Mouse (Mus musculus) kidney, embryonic 16.5 days (tissue): Measurements from ENCODE around the gene Dnm3. TPM values are rescaled to one million over a fixed set of nuclear protein-coding genes. Genes with fewer than 3 reads are reported as not detected.
A peak's percentile ranks its signal among the peaks of the same experiment; 100 is the strongest.

Experiments
- ATAC-seq: fragments of 200-750 bp; cut with Nextera tagmentation; 2 replicates; pipeline ENCODE4 v1.8.0; 2017; ENCODE audit warnings: moderate TSS enrichment; ENCODE audit not compliant: low FRiP score, low TSS enrichment
- H3K27ac ChIP-seq: fragments of 300-500 bp; sonication (generic); 2 replicates; pipeline ENCODE4 v1.5.1; 2014; ENCODE audit warnings: low read length
- H3K27me3 ChIP-seq: fragments of 300-500 bp; sonication (generic); 2 replicates; pipeline ENCODE4 v1.6.1; 2014; ENCODE audit warnings: low read length, control low read depth, mixed read lengths; ENCODE audit not compliant: insufficient read depth
- H3K36me3 ChIP-seq: fragments of 300-500 bp; sonication (generic); 2 replicates; pipeline ENCODE4 v1.6.1; 2014; ENCODE audit warnings: low read length, control low read depth, mixed read lengths; ENCODE audit not compliant: insufficient read depth
- H3K4me1 ChIP-seq: fragments of 300-500 bp; sonication (generic); 2 replicates; pipeline ENCODE4 v1.6.1; 2014; ENCODE audit warnings: low read length, control low read depth, mixed read lengths; ENCODE audit not compliant: insufficient read depth
- H3K4me2 ChIP-seq: fragments of 300-500 bp; sonication (generic); replicated peaks from 2 replicates; pipeline ENCODE4 v1.6.1; 2014; ENCODE audit warnings: low read depth, low read length
- H3K4me3 ChIP-seq: fragments of 300-500 bp; sonication (generic); 2 replicates; pipeline ENCODE4 v1.5.1; 2014; ENCODE audit warnings: mild to moderate bottlenecking, low read length
- H3K9ac ChIP-seq: fragments of 300-500 bp; sonication (generic); replicated peaks from 2 replicates; pipeline ENCODE4 v1.6.1; 2014; ENCODE audit warnings: low read length
- H3K9me3 ChIP-seq: fragments of 300-500 bp; sonication (generic); 2 replicates; pipeline ENCODE4 v1.6.1; 2016; ENCODE audit warnings: low read length, control low read depth
- WGBS: fragments of 180-500 bp; shearing (Covaris S2); extraction: QIAGEN DNeasy Blood & Tissue Kit; methylation state at CpG from one replicate; pipeline ENCODE4 v1.1.7; 2014; 5-methylcytosine and 5-hydroxymethylcytosine counted together
- polyA plus RNA-seq: library from polyadenylated mRNA; unstranded; fragments of >200 nt; fragmentation: Nextera tagmentation; extraction: Ambion mirVana; gene quantifications from 2 replicates; pipeline ENCODE4 v1.2.1, GENCODE M21; 2015

The Dnm3 gene
- polyA plus RNA-seq, 1 experiment from 2014 or later = 6.8 TPM

- 0 out of 2 replicates have a peak, but pooled peaks have one; percentile 16 for ATAC-seq
- peak overlapping the region; percentile 93 for H3K27ac ChIP-seq
- no peak overlapping the region for H3K4me3 ChIP-seq
- peaks cover 37% of the 10 kb centered on the region for H3K4me1 ChIP-seq
- no peaks in the 10 kb centered on the region for H3K36me3 ChIP-seq
- H3K27me3 ChIP-seq = no peaks in the 10 kb centered on the region
- no peak overlapping the region for H3K9ac ChIP-seq
- H3K4me2 ChIP-seq = no peak overlapping the region
- WGBS = 62% methylated on average over 6 of the region's 6 CpGs
- H3K9me3 ChIP-seq = no peaks in the 10 kb centered on the region
These were observed 400.4 kb downstream of the Dnm3 start for GRCm38 (mm10) chr1:162077454-162077853.

- Histone ChIP-seq H3K27me3 (no peaks in the 10 kb centered on the region), H3K4me1 (peaks cover 37% of the 10 kb centered on the region), H3K4me3 (no peak overlapping the region), H3K27ac (peak overlapping the region; percentile 93), H3K9ac (0 out of 2 replicates have a peak overlapping the region, but pooled peaks have one; percentile 11), H3K36me3 (no peaks in the 10 kb centered on the region), H3K4me2 (no peak overlapping the region; the same call in 1 of the 2 replicates), H3K9me3 (no peaks in the 10 kb centered on the region)
- 10% methylated on average over 10 of the region's 10 CpGs for WGBS
- peak; percentile 84 for ATAC-seq
These were observed 401.2 kb downstream of the Dnm3 start for GRCm38 (mm10) chr1:162076581-162077001.

- peak overlapping the region; percentile 8; the same call in 1 of the 2 replicates for H3K9ac ChIP-seq
- no peaks in the 10 kb centered on the region for H3K9me3 ChIP-seq
- no peak overlapping the region for H3K4me3 ChIP-seq
- ATAC-seq = no peak
- no peaks in the 10 kb centered on the region for H3K27me3 ChIP-seq
- H3K4me2 ChIP-seq = no peak overlapping the region
- H3K4me1 ChIP-seq = peaks cover 37% of the 10 kb centered on the region
- 61% methylated on average over 10 of the region's 10 CpGs for WGBS
- peak overlapping the region; percentile 90 for H3K27ac ChIP-seq
- no peaks in the 10 kb centered on the region for H3K36me3 ChIP-seq
These were observed 402.0 kb downstream of the Dnm3 start for GRCm38 (mm10) chr1:162075831-162076230.

- Histone ChIP-seq H3K4me1 (peaks cover 37% of the 10 kb centered on the region), H3K27me3 (no peaks in the 10 kb centered on the region), H3K9me3 (no peaks in the 10 kb centered on the region), H3K27ac (peak overlapping the region; percentile 90), H3K4me3 (no peak overlapping the region), H3K4me2 (no peak overlapping the region), H3K9ac (peak overlapping the region; percentile 8; the same call in 1 of the 2 replicates), H3K36me3 (no peaks in the 10 kb centered on the region)
- ATAC-seq = 0 out of 2 replicates have a peak, but pooled peaks have one; percentile 36
- 44% methylated on average over 4 of the region's 4 CpGs for whole genome bisulfite sequencing
These were observed 402.4 kb downstream of the Dnm3 start for GRCm38 (mm10) chr1:162075416-162075815.

- Histone ChIP-seq H3K9me3 (no peaks in the 10 kb centered on the region), H3K4me3 (no peak overlapping the region), H3K9ac (no peak overlapping the region), H3K4me2 (no peak overlapping the region), H3K27ac (peak overlapping the region; percentile 90), H3K27me3 (no peaks in the 10 kb centered on the region), H3K36me3 (no peaks in the 10 kb centered on the region), H3K4me1 (peaks cover 37% of the 10 kb centered on the region)
- 48% methylated on average over 17 of the region's 17 CpGs for WGBS
- peak; percentile 50; the same call in 1 of the 2 replicates for ATAC-seq
These were observed 403.0 kb downstream of the Dnm3 start for GRCm38 (mm10) chr1:162074626-162075410.

- no peak overlapping the region for H3K4me2 ChIP-seq
- H3K9me3 ChIP-seq = no peaks in the 10 kb centered on the region
- H3K27ac ChIP-seq = no peak overlapping the region
- no peaks in the 10 kb centered on the region for H3K27me3 ChIP-seq
- peaks cover 35% of the 10 kb centered on the region for H3K4me1 ChIP-seq
- H3K9ac ChIP-seq = no peak overlapping the region
- 82% methylated on average over 7 of the region's 7 CpGs for WGBS
- H3K4me3 ChIP-seq = no peak overlapping the region
- H3K36me3 ChIP-seq = no peaks in the 10 kb centered on the region
- ATAC-seq = no peak
These were observed 404.8 kb downstream of the Dnm3 start for GRCm38 (mm10) chr1:162072917-162073578.

- H3K4me3 ChIP-seq = no peak overlapping the region
- no peak overlapping the region for H3K27ac ChIP-seq
- H3K9me3 ChIP-seq = no peaks in the 10 kb centered on the region
- H3K9ac ChIP-seq = no peak overlapping the region; the same call in 1 of the 2 replicates
- no peaks in the 10 kb centered on the region; the same call in 1 of the 2 replicates for H3K4me1 ChIP-seq
- no peak overlapping the region for H3K4me2 ChIP-seq
- 21% methylated on average over 6 of the region's 6 CpGs for WGBS
- H3K36me3 ChIP-seq = no peaks in the 10 kb centered on the region
- H3K27me3 ChIP-seq = no peaks in the 10 kb centered on the region
- no peak for ATAC-seq
These were observed 424.2 kb downstream of the Dnm3 start for GRCm38 (mm10) chr1:162053608-162054007.

- peak overlapping the region; percentile 2; the same call in 1 of the 2 replicates for H3K27ac ChIP-seq
- no peaks in the 10 kb centered on the region for H3K36me3 ChIP-seq
- no peak overlapping the region for H3K9ac ChIP-seq
- no peaks in the 10 kb centered on the region; the same call in 1 of the 2 replicates for H3K4me1 ChIP-seq
- no peak overlapping the region for H3K4me2 ChIP-seq
- no peak overlapping the region for H3K4me3 ChIP-seq
- no peaks in the 10 kb centered on the region for H3K27me3 ChIP-seq
- 43% methylated on average over 7 of the region's 7 CpGs for WGBS
- ATAC-seq = no peak
- H3K9me3 ChIP-seq = no peaks in the 10 kb centered on the region
These were observed 424.6 kb downstream of the Dnm3 start for GRCm38 (mm10) chr1:162053186-162053585.

GRCm38 (mm10) chr1:162052755-162053154 lies 425.1 kb downstream of the Dnm3 start:
- ATAC-seq = no peak
- H3K27ac ChIP-seq = no peak overlapping the region

More at GRCm38 (mm10) chr1:162052755-162053154, 425.1 kb downstream of the Dnm3 start:
- Histone ChIP-seq H3K4me2 (no peak overlapping the region), H3K36me3 (no peaks in the 10 kb centered on the region), H3K9ac (no peak overlapping the region), H3K4me3 (no peak overlapping the region), H3K4me1 (no peaks in the 10 kb centered on the region; the same call in 1 of the 2 replicates), H3K9me3 (no peaks in the 10 kb centered on the region), H3K27me3 (no peaks in the 10 kb centered on the region)
- 91% methylated on average over 6 of the region's 6 CpGs for WGBS
